Mouse (Mus musculus): ENCODE measurements at regions not wholly inside any gene's neighbourhood (a gene's known extent, or its start where the extent isn't known, plus 50 kb on each side); places are given as distances from the start of the nearest gene placed in this dataset.

GRCm38 (mm10) chr13:116707621-116708455, 317.5 kb downstream of the Parp8 start:
- H3K9ac ChIP-seq, result no peak overlapping the region
- no peaks in the 10 kb centered on the region for H3K9me3 ChIP-seq
- peaks cover 18% of the 10 kb centered on the region for H3K4me1 ChIP-seq (replicated peaks)
- under 1% methylated on average over 20 of the region's 20 CpGs for WGBS
- H3K4me2 ChIP-seq, result no peak overlapping the region
- H3K36me3 ChIP-seq, result no peaks in the 10 kb centered on the region
- no peak for ATAC-seq (ENCODE audit: low FRiP score, low read depth)
- peaks cover 71% of the 10 kb centered on the region for H3K27me3 ChIP-seq
- no peak overlapping the region for H3K27ac ChIP-seq (replicated peaks)
- no peak overlapping the region for H3K4me3 ChIP-seq

GRCm38 (mm10) chr13:116706401-116707330, 318.7 kb downstream of the Parp8 start:
- no peaks in the 10 kb centered on the region for H3K9me3 ChIP-seq
- H3K4me2 ChIP-seq, result no peak overlapping the region
- no peaks in the 10 kb centered on the region for H3K36me3 ChIP-seq
- WGBS, result 2% methylated on average over 18 of the region's 18 CpGs
- peaks cover 13% of the 10 kb centered on the region for H3K4me1 ChIP-seq (replicated peaks)
- peaks cover 64% of the 10 kb centered on the region for H3K27me3 ChIP-seq
- H3K4me3 ChIP-seq, result no peak overlapping the region
- H3K27ac ChIP-seq (replicated peaks), result no peak overlapping the region
- ATAC-seq (ENCODE audit: low FRiP score, low read depth), result no peak
- H3K9ac ChIP-seq, result no peak overlapping the region

GRCm38 (mm10) chr13:116705611-116706386, 319.5 kb downstream of the Parp8 start:
- Histone ChIP-seq H3K4me3 (peak overlapping the region; percentile 14), H3K27ac (replicated peaks) (no peak overlapping the region), H3K36me3 (no peaks in the 10 kb centered on the region), H3K27me3 (peaks cover 65% of the 10 kb centered on the region), H3K4me1 (replicated peaks) (peaks cover 7% of the 10 kb centered on the region), H3K4me2 (peak overlapping the region; percentile 12), H3K9me3 (no peaks in the 10 kb centered on the region), H3K9ac (no peak overlapping the region)
- WGBS, result under 1% methylated on average over 39 of the region's 39 CpGs
- ATAC-seq (ENCODE audit: low FRiP score, low read depth), result no peak

GRCm38 (mm10) chr13:116688714-116689113, 336.6 kb downstream of the Parp8 start:
- no peak overlapping the region for H3K4me2 ChIP-seq
- ATAC-seq (ENCODE audit: low FRiP score, low read depth), result no peak
- no peak overlapping the region for H3K9ac ChIP-seq
- H3K27ac ChIP-seq (replicated peaks), result no peak overlapping the region
- no peak overlapping the region for H3K4me3 ChIP-seq
- H3K27me3 ChIP-seq, result no peaks in the 10 kb centered on the region
- H3K9me3 ChIP-seq, result no peaks in the 10 kb centered on the region
- H3K36me3 ChIP-seq, result no peaks in the 10 kb centered on the region
- H3K4me1 ChIP-seq (replicated peaks), result no peaks in the 10 kb centered on the region

All from hindbrain, embryonic 15.5 days (tissue).